Mouse (Mus musculus): ENCODE measurements around the gene Katnal1. TPM values are rescaled to one million over a fixed set of nuclear protein-coding genes. Genes with fewer than 3 reads are reported as not detected.

The Katnal1 gene
- polyA plus RNA-seq, 1 experiment from 2014 or later, result 11.0 TPM

- no peak overlapping the region for H3K4me3 ChIP-seq (replicated peaks; ENCODE audit: low read length)
- no peak for ATAC-seq (ENCODE audit: insufficient read depth, low FRiP score)
- H3K27ac ChIP-seq (ENCODE audit: low read length), result no peak overlapping the region
- H3K36me3 ChIP-seq (ENCODE audit: control insufficient read depth, insufficient read depth, low read length), result no peaks in the 10 kb centered on the region
- 75% methylated on average over 9 of the region's 9 CpGs for WGBS
- H3K9ac ChIP-seq (ENCODE audit: low read length), result no peak overlapping the region
- H3K27me3 ChIP-seq (ENCODE audit: control insufficient read depth, insufficient read depth, low read length), result no peaks in the 10 kb centered on the region
- no peak overlapping the region for H3K4me2 ChIP-seq (ENCODE audit: low read depth, low read length)
- peaks cover 3% of the 10 kb centered on the region; the same call in 1 of the 2 replicates for H3K4me1 ChIP-seq (ENCODE audit: control insufficient read depth, insufficient read depth, low read length)
- H3K9me3 ChIP-seq (replicated peaks; ENCODE audit: control insufficient read depth, low read length), result 0 out of 2 replicates have a peak, but pooled peaks cover 2% of the 10 kb centered on the region
These were observed 19.5 kb upstream of the Katnal1 start for GRCm38 (mm10) chr5:148948577-148948976.

- no peaks in the 10 kb centered on the region for H3K36me3 ChIP-seq (ENCODE audit: control insufficient read depth, insufficient read depth, low read length)
- H3K4me2 ChIP-seq (ENCODE audit: low read depth, low read length), result no peak overlapping the region
- H3K9me3 ChIP-seq (replicated peaks; ENCODE audit: control insufficient read depth, low read length), result 0 out of 2 replicates have a peak, but pooled peaks cover 2% of the 10 kb centered on the region
- no peaks in the 10 kb centered on the region for H3K27me3 ChIP-seq (ENCODE audit: control insufficient read depth, insufficient read depth, low read length)
- WGBS, result 72% methylated on average over 4 of the region's 4 CpGs
- no peak overlapping the region for H3K9ac ChIP-seq (ENCODE audit: low read length)
- no peak overlapping the region for H3K4me3 ChIP-seq (replicated peaks; ENCODE audit: low read length)
- no peak overlapping the region for H3K27ac ChIP-seq (ENCODE audit: low read length)
- peaks cover 3% of the 10 kb centered on the region; the same call in 1 of the 2 replicates for H3K4me1 ChIP-seq (ENCODE audit: control insufficient read depth, insufficient read depth, low read length)
- ATAC-seq (ENCODE audit: insufficient read depth, low FRiP score), result no peak
These were observed 18.3 kb upstream of the Katnal1 start for GRCm38 (mm10) chr5:148947412-148947811.

GRCm38 (mm10) chr5:148946787-148947186 lies 17.7 kb upstream of the Katnal1 start:
- whole genome bisulfite sequencing, result 76% methylated on average over 5 of the region's 5 CpGs
- Histone ChIP-seq H3K9ac (ENCODE audit: low read length) (no peak overlapping the region), H3K4me2 (ENCODE audit: low read depth, low read length) (no peak overlapping the region), H3K4me3 (replicated peaks; ENCODE audit: low read length) (no peak overlapping the region), H3K27ac (ENCODE audit: low read length) (no peak overlapping the region), H3K9me3 (replicated peaks; ENCODE audit: control insufficient read depth, low read length) (0 out of 2 replicates have a peak, but pooled peaks cover 2% of the 10 kb centered on the region), H3K4me1 (ENCODE audit: control insufficient read depth, insufficient read depth, low read length) (peaks cover 3% of the 10 kb centered on the region; the same call in 1 of the 2 replicates), H3K27me3 (ENCODE audit: control insufficient read depth, insufficient read depth, low read length) (no peaks in the 10 kb centered on the region), H3K36me3 (ENCODE audit: control insufficient read depth, insufficient read depth, low read length) (no peaks in the 10 kb centered on the region)
- ATAC-seq (ENCODE audit: insufficient read depth, low FRiP score), result no peak

GRCm38 (mm10) chr5:148945735-148946134 lies 16.6 kb upstream of the Katnal1 start:
- Histone ChIP-seq H3K27me3 (ENCODE audit: control insufficient read depth, insufficient read depth, low read length) (no peaks in the 10 kb centered on the region), H3K36me3 (ENCODE audit: control insufficient read depth, insufficient read depth, low read length) (no peaks in the 10 kb centered on the region), H3K4me3 (replicated peaks; ENCODE audit: low read length) (no peak overlapping the region), H3K9ac (ENCODE audit: low read length) (no peak overlapping the region), H3K9me3 (replicated peaks; ENCODE audit: control insufficient read depth, low read length) (0 out of 2 replicates have a peak, but pooled peaks cover 2% of the 10 kb centered on the region), H3K27ac (ENCODE audit: low read length) (no peak overlapping the region), H3K4me1 (ENCODE audit: control insufficient read depth, insufficient read depth, low read length) (peaks cover 3% of the 10 kb centered on the region; the same call in 1 of the 2 replicates), H3K4me2 (ENCODE audit: low read depth, low read length) (no peak overlapping the region)
- no peak for ATAC-seq (ENCODE audit: insufficient read depth, low FRiP score)
- WGBS, result 84% methylated on average over 2 of the region's 2 CpGs

GRCm38 (mm10) chr5:148944024-148944423 lies 14.9 kb upstream of the Katnal1 start:
- H3K4me2 ChIP-seq (ENCODE audit: low read depth, low read length), result 0 out of 2 replicates have a peak overlapping the region, but pooled peaks have one; percentile 24

GRCm38 (mm10) chr5:148943444-148943843 lies 14.3 kb upstream of the Katnal1 start:
- H3K4me1 ChIP-seq (ENCODE audit: control insufficient read depth, insufficient read depth, low read length), result peaks cover 3% of the 10 kb centered on the region; the same call in 1 of the 2 replicates
- no peak for ATAC-seq (ENCODE audit: insufficient read depth, low FRiP score)
- 81% methylated on average over 10 of the region's 10 CpGs for WGBS
- H3K36me3 ChIP-seq (ENCODE audit: control insufficient read depth, insufficient read depth, low read length), result no peaks in the 10 kb centered on the region
- H3K4me3 ChIP-seq (replicated peaks; ENCODE audit: low read length), result no peak overlapping the region
- H3K27me3 ChIP-seq (ENCODE audit: control insufficient read depth, insufficient read depth, low read length), result no peaks in the 10 kb centered on the region
- H3K27ac ChIP-seq (ENCODE audit: low read length), result no peak overlapping the region
- 0 out of 2 replicates have a peak, but pooled peaks cover 2% of the 10 kb centered on the region for H3K9me3 ChIP-seq (replicated peaks; ENCODE audit: control insufficient read depth, low read length)
- no peak overlapping the region for H3K4me2 ChIP-seq (ENCODE audit: low read depth, low read length)
- no peak overlapping the region for H3K9ac ChIP-seq (ENCODE audit: low read length)

More at GRCm38 (mm10) chr5:148944024-148944423, 14.9 kb upstream of the Katnal1 start:
- Histone ChIP-seq H3K36me3 (ENCODE audit: control insufficient read depth, insufficient read depth, low read length) (no peaks in the 10 kb centered on the region), H3K4me1 (ENCODE audit: control insufficient read depth, insufficient read depth, low read length) (peaks cover 3% of the 10 kb centered on the region; the same call in 1 of the 2 replicates), H3K4me3 (replicated peaks; ENCODE audit: low read length) (no peak overlapping the region), H3K9ac (ENCODE audit: low read length) (no peak overlapping the region), H3K27me3 (ENCODE audit: control insufficient read depth, insufficient read depth, low read length) (no peaks in the 10 kb centered on the region), H3K27ac (ENCODE audit: low read length) (no peak overlapping the region), H3K9me3 (replicated peaks; ENCODE audit: control insufficient read depth, low read length) (0 out of 2 replicates have a peak, but pooled peaks cover 2% of the 10 kb centered on the region)
- 35% methylated on average over 8 of the region's 8 CpGs for WGBS
- ATAC-seq (ENCODE audit: insufficient read depth, low FRiP score), result no peak

- no peak for ATAC-seq (ENCODE audit: insufficient read depth, low FRiP score)
- H3K36me3 ChIP-seq (ENCODE audit: control insufficient read depth, insufficient read depth, low read length), result no peaks in the 10 kb centered on the region
- H3K9ac ChIP-seq (ENCODE audit: low read length), result no peak overlapping the region
- H3K4me2 ChIP-seq (ENCODE audit: low read depth, low read length), result no peak overlapping the region
- no peak overlapping the region for H3K4me3 ChIP-seq (replicated peaks; ENCODE audit: low read length)
- H3K27ac ChIP-seq (ENCODE audit: low read length), result no peak overlapping the region
- H3K9me3 ChIP-seq (replicated peaks; ENCODE audit: control insufficient read depth, low read length), result 0 out of 2 replicates have a peak, but pooled peaks cover 2% of the 10 kb centered on the region
- H3K27me3 ChIP-seq (ENCODE audit: control insufficient read depth, insufficient read depth, low read length), result no peaks in the 10 kb centered on the region
- WGBS, result 73% methylated on average over 11 of the region's 11 CpGs
- H3K4me1 ChIP-seq (ENCODE audit: control insufficient read depth, insufficient read depth, low read length), result peaks cover 3% of the 10 kb centered on the region; the same call in 1 of the 2 replicates
These were observed 13.8 kb upstream of the Katnal1 start for GRCm38 (mm10) chr5:148942957-148943356.

GRCm38 (mm10) chr5:148942305-148942704 lies 13.2 kb upstream of the Katnal1 start:
- peaks cover 3% of the 10 kb centered on the region; the same call in 1 of the 2 replicates for H3K4me1 ChIP-seq (ENCODE audit: control insufficient read depth, insufficient read depth, low read length)
- no peak overlapping the region for H3K4me3 ChIP-seq (replicated peaks; ENCODE audit: low read length)
- H3K27ac ChIP-seq (ENCODE audit: low read length), result no peak overlapping the region
- H3K27me3 ChIP-seq (ENCODE audit: control insufficient read depth, insufficient read depth, low read length), result no peaks in the 10 kb centered on the region
- H3K9me3 ChIP-seq (replicated peaks; ENCODE audit: control insufficient read depth, low read length), result 0 out of 2 replicates have a peak, but pooled peaks cover 2% of the 10 kb centered on the region
- no peaks in the 10 kb centered on the region for H3K36me3 ChIP-seq (ENCODE audit: control insufficient read depth, insufficient read depth, low read length)
- H3K9ac ChIP-seq (ENCODE audit: low read length), result no peak overlapping the region
- no peak for ATAC-seq (ENCODE audit: insufficient read depth, low FRiP score)
- 90% methylated on average over 6 of the region's 6 CpGs for WGBS
- H3K4me2 ChIP-seq (ENCODE audit: low read depth, low read length), result no peak overlapping the region

GRCm38 (mm10) chr5:148941867-148942266 lies 12.7 kb upstream of the Katnal1 start:
- H3K4me2 ChIP-seq (ENCODE audit: low read depth, low read length), result no peak overlapping the region
- no peaks in the 10 kb centered on the region for H3K27me3 ChIP-seq (ENCODE audit: control insufficient read depth, insufficient read depth, low read length)
- H3K9ac ChIP-seq (ENCODE audit: low read length), result no peak overlapping the region
- H3K36me3 ChIP-seq (ENCODE audit: control insufficient read depth, insufficient read depth, low read length), result no peaks in the 10 kb centered on the region
- peaks cover 3% of the 10 kb centered on the region; the same call in 1 of the 2 replicates for H3K4me1 ChIP-seq (ENCODE audit: control insufficient read depth, insufficient read depth, low read length)
- H3K9me3 ChIP-seq (replicated peaks; ENCODE audit: control insufficient read depth, low read length), result 0 out of 2 replicates have a peak, but pooled peaks cover 1% of the 10 kb centered on the region
- H3K27ac ChIP-seq (ENCODE audit: low read length), result no peak overlapping the region
- ATAC-seq (ENCODE audit: insufficient read depth, low FRiP score), result no peak
- H3K4me3 ChIP-seq (replicated peaks; ENCODE audit: low read length), result no peak overlapping the region
- 76% methylated on average over 10 of the region's 10 CpGs for WGBS

Measured in stomach, embryonic 16.5 days (tissue).